Mouse (Mus musculus) ES-Bruce4 (cell line): ENCODE results near the gene Lrif1. TPM values are rescaled to one million over a fixed set of nuclear protein-coding genes. Genes with fewer than 3 reads are reported as not detected.

Source experiments
- H3K27ac ChIP-seq: 2 replicates; pipeline ENCODE4 v1.5.1; 2012; ENCODE audit warnings: low read length, inconsistent platforms; ENCODE audit not compliant: insufficient read depth
- H3K27me3 ChIP-seq: 2 replicates; pipeline ENCODE4 v1.6.1; 2012; ENCODE audit warnings: mild to moderate bottlenecking, low read length, inconsistent platforms; ENCODE audit not compliant: control insufficient read depth, poor library complexity, insufficient read depth, severe bottlenecking
- H3K36me3 ChIP-seq: 2 replicates; pipeline ENCODE4 v1.6.1; 2012; ENCODE audit warnings: inconsistent platforms, mild to moderate bottlenecking, low read length, moderate library complexity; ENCODE audit not compliant: control insufficient read depth, poor library complexity, insufficient read depth, severe bottlenecking
- H3K4me1 ChIP-seq: one replicate; pipeline ENCODE4 v1.8.1; 2011; ENCODE audit warnings: low read length; ENCODE audit not compliant: control insufficient read depth, insufficient read depth
- H3K4me3 ChIP-seq: 2 replicates; pipeline ENCODE4 v1.5.1; 2011; ENCODE audit warnings: low read depth, mild to moderate bottlenecking, low read length
- H3K9ac ChIP-seq: 2 replicates; pipeline ENCODE4 v1.6.1; 2012; ENCODE audit warnings: low read depth, mild to moderate bottlenecking, inconsistent platforms; ENCODE audit not compliant: poor library complexity, severe bottlenecking
- H3K9me3 ChIP-seq: replicated peaks from 2 replicates; pipeline ENCODE4 v1.6.1; 2012; ENCODE audit warnings: mild to moderate bottlenecking, low read length, inconsistent platforms; ENCODE audit not compliant: control insufficient read depth, poor library complexity, insufficient read depth, severe bottlenecking
- CTCF ChIP-seq: IDR thresholded peaks from one replicate; pipeline ENCODE4 v1.8.1; 2011; ENCODE audit warnings: low read depth, low read length
- EP300 ChIP-seq: IDR thresholded peaks from 2 replicates; pipeline ENCODE4 v1.6.1; 2011; ENCODE audit warnings: low read depth, low read length; ENCODE audit not compliant: insufficient read depth
- POLR2A ChIP-seq: IDR thresholded peaks from one replicate; pipeline ENCODE4 v1.8.1; 2011; ENCODE audit warnings: low read length; ENCODE audit not compliant: insufficient read depth
- polyA plus RNA-seq: library from polyadenylated mRNA; stranded (reverse); fragments of >200 nt; gene quantifications from 2 replicates; pipeline ENCODE4 v1.2.4, GENCODE M21; 2011; ENCODE audit warnings: low read depth; ENCODE audit not compliant: missing spikeins, insufficient read depth, insufficient read length

The Lrif1 gene
- polyA plus RNA-seq, 1 experiment, result 23.6 TPM

GRCm38 (mm10) chr3:106771834-106772233 lies 87.0 kb downstream of the Lrif1 start:
- no peak overlapping the region for H3K4me3 ChIP-seq

GRCm38 (mm10) chr3:106785130-106785529 lies 100.3 kb downstream of the Lrif1 start:
- H3K36me3 ChIP-seq, result no peaks in the 10 kb centered on the region

More at GRCm38 (mm10) chr3:106771834-106772233, 87.0 kb downstream of the Lrif1 start:
- Histone ChIP-seq H3K9ac (no peak overlapping the region), H3K27me3 (no peaks in the 10 kb centered on the region), H3K4me1 (no peaks in the 10 kb centered on the region), H3K36me3 (no peaks in the 10 kb centered on the region), H3K9me3 (no peaks in the 10 kb centered on the region), H3K27ac (no peak overlapping the region)
- TF ChIP-seq CTCF (no peak), EP300 (no peak), POLR2A (no peak)

More at GRCm38 (mm10) chr3:106785130-106785529, 100.3 kb downstream of the Lrif1 start:
- H3K9me3 ChIP-seq, result no peaks in the 10 kb centered on the region
- no peak overlapping the region for H3K4me3 ChIP-seq
- no peak overlapping the region for H3K9ac ChIP-seq
- H3K27me3 ChIP-seq, result no peaks in the 10 kb centered on the region
- TF ChIP-seq POLR2A (no peak), CTCF (no peak), EP300 (no peak)
- no peaks in the 10 kb centered on the region for H3K4me1 ChIP-seq
- no peak overlapping the region for H3K27ac ChIP-seq

Other genes with a start within 250 kb of the Lrif1 start
- 1.0 and 1.6 TPM in 2 replicates for gene Dennd2d, start 202.6 kb upstream of the Lrif1 start, polyA plus RNA-seq
- 32.1 and 37.5 TPM in 2 replicates for gene Dram2, start 137.2 kb upstream of the Lrif1 start, polyA plus RNA-seq
- gene Cept1, start 137.2 kb upstream of the Lrif1 start, polyA plus RNA-seq, result 49.6 and 53.9 TPM in 2 replicates
- gene Cd53, start 105.2 kb downstream of the Lrif1 start, polyA plus RNA-seq, result 0.52 TPM in 1 of 2 replicates, not detected in the other
- not detected in 2 replicates for gene Olfr266, start 141.3 kb downstream of the Lrif1 start, polyA plus RNA-seq